Mouse (Mus musculus) liver, embryonic 18 days (tissue): ENCODE measurements around the gene Ankdd1a. TPM values are rescaled to one million over a fixed set of nuclear protein-coding genes. Genes with fewer than 3 reads are reported as not detected.

Source experiments
- polyA plus RNA-seq: library from polyadenylated mRNA; depleted of rRNA; stranded (reverse); fragments of >200 nt; gene quantifications from 2 replicates; pipeline ENCODE4 v1.2.3, GENCODE M21; 2012; rRNA removed

Ankdd1a gene
- 0.03 and 0.08 TPM in 2 replicates for polyA plus RNA-seq

DNA sequence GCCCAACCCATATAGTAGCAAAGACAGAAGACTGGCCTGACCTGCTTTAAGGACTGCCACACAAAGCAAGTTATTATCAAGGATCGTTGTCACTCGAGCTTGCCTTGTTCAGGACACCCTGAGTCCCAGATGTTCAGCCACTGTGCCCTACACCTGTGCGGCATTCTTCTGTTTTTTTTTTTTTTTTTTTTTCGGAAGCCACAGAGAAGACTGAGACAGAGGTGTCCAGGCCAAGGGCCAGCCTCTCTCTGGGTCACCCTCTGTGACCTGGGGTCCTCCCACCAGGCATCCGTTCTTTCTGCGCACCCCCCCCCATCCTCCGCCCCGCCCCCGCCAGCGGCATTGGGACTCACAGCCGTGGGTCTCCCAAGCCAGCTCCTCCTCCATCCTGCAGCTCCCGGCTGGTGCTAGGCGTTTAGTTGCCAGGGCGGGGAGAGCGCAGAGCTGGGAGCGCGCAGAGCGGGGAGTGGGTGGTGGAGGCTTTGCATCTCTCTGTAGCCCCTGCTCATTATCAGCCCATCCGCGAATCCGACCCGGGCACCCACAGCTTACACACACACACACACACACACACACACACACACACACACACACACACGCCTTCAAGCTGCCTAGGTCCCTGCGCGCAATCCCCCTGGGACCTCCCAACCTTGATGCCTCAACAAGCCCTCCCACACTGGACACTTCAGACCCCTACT lies at the start of gene Ankdd1a:
Gene Ankdd1a, minus strand, starts transcription at position 387 of the 698 bp plus-strand sequence.

DNA sequence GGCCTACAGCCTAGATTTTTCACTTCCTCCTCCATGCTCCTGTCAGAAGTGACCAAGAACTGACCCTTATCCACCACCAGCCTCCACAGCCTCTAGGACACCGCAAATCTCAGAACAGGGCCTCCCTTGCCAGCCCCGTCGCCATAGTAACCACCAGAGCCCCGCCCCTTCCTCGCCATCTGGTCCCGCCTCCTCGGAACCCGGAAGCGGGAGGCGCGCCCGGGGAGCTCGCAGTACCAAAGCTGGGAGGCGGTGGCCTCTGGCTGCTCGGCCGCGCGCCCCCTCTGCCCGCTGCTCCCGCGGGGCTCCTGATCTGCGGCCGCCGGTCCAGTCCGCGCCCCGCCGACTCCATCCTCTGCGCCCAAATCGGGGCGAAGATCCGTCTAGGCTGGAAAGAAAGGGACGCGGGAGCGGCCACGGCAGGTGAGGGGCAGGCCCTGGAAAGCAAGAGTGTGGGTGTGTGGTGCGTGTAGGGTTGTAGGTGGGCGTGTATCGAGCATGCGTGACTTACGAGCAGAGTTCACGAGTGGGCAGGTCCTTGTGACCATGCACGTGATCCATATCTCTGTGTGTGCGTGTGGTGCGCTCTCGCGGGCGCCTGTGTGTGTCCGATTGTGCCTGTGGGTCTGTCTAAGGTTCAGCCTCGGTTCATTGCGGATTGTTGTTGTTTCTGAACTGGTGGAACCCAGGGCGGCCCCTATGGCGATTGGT lies 59.1 kb downstream of the Ankdd1a start, which contains the start of gene Spg21:
Gene Spg21, plus strand, starts transcription at position 216 of the 711 bp plus-strand sequence.

Other genes with a start within 250 kb of the Ankdd1a start
- 43.5 and 44.4 TPM in 2 replicates for gene Clpx, start 225.9 kb downstream of the Ankdd1a start, polyA plus RNA-seq
- 3.8 and 4.5 TPM in 2 replicates for gene Pdcd7, start 174.1 kb downstream of the Ankdd1a start, polyA plus RNA-seq
- gene Ubap1l, start 159.2 kb downstream of the Ankdd1a start, polyA plus RNA-seq: 0.05 and 0.06 TPM in 2 replicates
- gene Kbtbd13, start 128.5 kb downstream of the Ankdd1a start, polyA plus RNA-seq: 0.07 TPM in 2 replicates
- 0.14 and 0.20 TPM in 2 replicates for gene Rasl12, start 121.7 kb downstream of the Ankdd1a start, polyA plus RNA-seq
- 0.06 and 0.48 TPM in 2 replicates for gene Slc51b, start 97.2 kb downstream of the Ankdd1a start, polyA plus RNA-seq
- gene Mtfmt, start 84.4 kb downstream of the Ankdd1a start, polyA plus RNA-seq: 7.6 and 8.2 TPM in 2 replicates
- 10.2 and 12.4 TPM in 2 replicates for gene Spg21, start 59.2 kb downstream of the Ankdd1a start, polyA plus RNA-seq
- gene Plekho2, start 59.8 kb upstream of the Ankdd1a start, polyA plus RNA-seq: 9.8 and 10.6 TPM in 2 replicates
- 4.1 and 4.7 TPM in 2 replicates for gene Pif1, start 67.0 kb upstream of the Ankdd1a start, polyA plus RNA-seq
- 14.6 and 16.8 TPM in 2 replicates for gene Rbpms2, start 109.5 kb upstream of the Ankdd1a start, polyA plus RNA-seq
- gene Oaz2, start 147.8 kb upstream of the Ankdd1a start, polyA plus RNA-seq: 25.7 and 26.2 TPM in 2 replicates